Comparison of ENCODE assay signal across 10 mouse cellular contexts in genomic region chr5:67633831-67634268, GRCm38 (mm10). TPM values are rescaled to one million over a fixed set of nuclear protein-coding genes. Genes with fewer than 3 reads are reported as not detected.
DNase-seq lines count a peak whose midpoint lies in the region; ATAC-seq lines count a peak whose summit lies in the region.
"Had no signal": no experiment of that assay in that cellular context is flagged by ENCODE, and none has a peak within 500 bp of the region (broad histone marks: within the 10 kb centered on the region; RNA-seq: fewer than 3 reads in every experiment).

No protein-coding gene starts in this region.

- intact Hi-C loops in heart, postnatal 36 days (cut with DNase I) = no loop called here

- H3K4me3 ChIP-seq in heart, embryonic 15.5 days = no peak overlapping the region
- no peak overlapping the region for H3K4me3 ChIP-seq in hindbrain, embryonic 13.5 days
- no peak overlapping the region for H3K4me3 ChIP-seq in midbrain, embryonic 15.5 days
- H3K4me3 ChIP-seq: myocyte had no signal

- H3K27ac ChIP-seq in heart, embryonic 15.5 days = no peak overlapping the region
- peak overlapping the region; percentile 58 for H3K27ac ChIP-seq in hindbrain, embryonic 13.5 days
- H3K27ac ChIP-seq in midbrain, embryonic 15.5 days = 0 out of 2 replicates have a peak overlapping the region, but pooled peaks have one; percentile 5

- no peak for DNase-seq in heart, postnatal 36 days
- DNase-seq in embryo, embryonic 11 days = peak; percentile 53
- no peak for DNase-seq in thymus, postnatal 14 days
- no peak for DNase-seq in cerebellum, adult 9-11 months
- DNase-seq: gastrocnemius, postnatal 25 days had no signal

- 0 out of 2 replicates have a peak overlapping the region, but pooled peaks have one; percentile 23 for H3K9ac ChIP-seq in heart, embryonic 15.5 days
- 0 out of 2 replicates have a peak overlapping the region, but pooled peaks have one; percentile 39 for H3K9ac ChIP-seq in hindbrain, embryonic 13.5 days
- H3K9ac ChIP-seq in midbrain, embryonic 15.5 days = no peak overlapping the region

- peaks cover 7% of the 10 kb centered on the region for H3K4me1 ChIP-seq in heart, embryonic 15.5 days (replicated peaks)
- peaks cover 16% of the 10 kb centered on the region for H3K4me1 ChIP-seq in hindbrain, embryonic 13.5 days (replicated peaks)
- peaks cover 13% of the 10 kb centered on the region for H3K4me1 ChIP-seq in midbrain, embryonic 15.5 days

- no peak for ATAC-seq in heart, embryonic 15.5 days (replicated peaks; ENCODE audit: insufficient number of reproducible peaks, insufficient read depth, low FRiP score, low read depth)
- ATAC-seq in hindbrain, embryonic 13.5 days (ENCODE audit: low FRiP score) = peak; percentile 47
- ATAC-seq in midbrain, embryonic 15.5 days (replicated peaks) = peak; percentile 73
- ATAC-seq in erythroblast, adult 5-6 weeks (replicated peaks; ENCODE audit: low FRiP score, poor library complexity, severe bottlenecking) = no peak

- H3K9me3 ChIP-seq in heart, embryonic 15.5 days (replicated peaks) = no peaks in the 10 kb centered on the region
- H3K9me3 ChIP-seq in hindbrain, embryonic 13.5 days = no peaks in the 10 kb centered on the region
- H3K9me3 ChIP-seq in midbrain, embryonic 15.5 days = no peaks in the 10 kb centered on the region

- 24% methylated on average over 10 of the region's 10 CpGs for whole genome bisulfite sequencing in heart, embryonic 15.5 days
- WGBS in hindbrain, embryonic 13.5 days = 5% methylated on average over 10 of the region's 10 CpGs
- WGBS in midbrain, embryonic 15.5 days = 13% methylated on average over 10 of the region's 10 CpGs

- no peaks in the 10 kb centered on the region for H3K36me3 ChIP-seq in heart, embryonic 15.5 days
- H3K36me3 ChIP-seq in hindbrain, embryonic 13.5 days = peaks cover 17% of the 10 kb centered on the region
- 0 out of 2 replicates have a peak, but pooled peaks cover 4% of the 10 kb centered on the region for H3K36me3 ChIP-seq in midbrain, embryonic 15.5 days (replicated peaks)

- peak overlapping the region; percentile 30; the same call in 1 of the 2 replicates for H3K4me2 ChIP-seq in heart, embryonic 15.5 days
- H3K4me2 ChIP-seq in hindbrain, embryonic 13.5 days = peak overlapping the region; percentile 37
- H3K4me2 ChIP-seq in midbrain, embryonic 15.5 days = 0 out of 2 replicates have a peak overlapping the region, but pooled peaks have one; percentile 3

- H3K27me3 ChIP-seq in heart, embryonic 15.5 days = no peaks in the 10 kb centered on the region
- no peaks in the 10 kb centered on the region for H3K27me3 ChIP-seq in hindbrain, embryonic 13.5 days
- peaks cover 53% of the 10 kb centered on the region for H3K27me3 ChIP-seq in midbrain, embryonic 15.5 days (replicated peaks)

RNA-seq across cellular contexts. Expression of gene Shisa3, which starts 26.2 kb away (rescaled TPM):
- 2.4 and 3.7 TPM in 2 replicates for polyA plus RNA-seq in heart, embryonic 15.5 days (2015; fragmentation: Nextera tagmentation; extraction: Ambion mirVana)
- total RNA-seq in heart, postnatal 36 days (2021) = under 1 TPM; 0.80 to 0.81 TPM
- polyA plus RNA-seq in hindbrain, embryonic 13.5 days (2015; fragmentation: Nextera tagmentation; extraction: Ambion mirVana) = 2.1 and 2.7 TPM in 2 replicates
- 34.4 and 37.2 TPM in 2 replicates for polyA plus RNA-seq in midbrain, embryonic 15.5 days (2015; fragmentation: Nextera tagmentation; extraction: Ambion mirVana)
- total RNA-seq in erythroblast, adult 5-6 weeks (2015; ENCODE audit: low replicate concordance) = not detected in 2 replicates
- 0.28 TPM in 1 of 2 replicates, not detected in the other for total RNA-seq in erythroblast, adult 5-6 weeks (2017; ENCODE audit: low replicate concordance)
- polyA plus RNA-seq: myocyte had no signal

Comparison
In these comparisons a context has a peak if more than half of its experiments do, and no peak if none do; other contexts are left out.
1. ATAC-seq: peak in hindbrain, embryonic 13.5 days (single experiment) and midbrain, embryonic 15.5 days (single experiment); none in heart, embryonic 15.5 days (single experiment) and erythroblast, adult 5-6 weeks (single experiment).
2. Peak in every context shown above with its lines, with median percentiles within 50 percentile points of each other: H3K4me2 ChIP-seq.